Mouse (Mus musculus): ENCODE measurements around the gene Pwp2. TPM values are rescaled to one million over a fixed set of nuclear protein-coding genes. Genes with fewer than 3 reads are reported as not detected.

The Pwp2 gene
- total and polyA plus RNA-seq, 3 experiments: 49.6 to 91.5 (median 62.4) TPM

GRCm38 (mm10) chr10:78167333-78167732 is 17.6 kb downstream of the Pwp2 start:
- no peaks in the 10 kb centered on the region for H3K27me3 ChIP-seq (ENCODE audit: control insufficient read depth in 1 of 2, insufficient read depth in 2 of 2, low read length in 2 of 2)
- no peak overlapping the region for H3K27ac ChIP-seq (ENCODE audit: control insufficient read depth, low read depth, low read length)
- H3K4me1 ChIP-seq (ENCODE audit: control insufficient read depth in 1 of 2, insufficient read depth in 2 of 2, low read length in 2 of 2): peaks cover 0 to 16% of the 10 kb centered on the region in 2 experiments; a peak in 2 of 4 replicates
- H3K36me3 ChIP-seq (ENCODE audit: control insufficient read depth in 1 of 2, insufficient read depth in 2 of 2, low read length in 2 of 2): peaks cover 0 to 9% of the 10 kb centered on the region in 2 experiments; a peak in 3 of 4 replicates
- H3K9ac ChIP-seq (ENCODE audit: control insufficient read depth, low read depth, low read length, poor library complexity, severe bottlenecking): no peak overlapping the region
- H3K4me3 ChIP-seq (ENCODE audit: control insufficient read depth in 1 of 2, insufficient read depth in 1 of 2, low read depth in 2 of 2, low read length in 2 of 2): no peak overlapping the region
- DNase-seq (ENCODE audit: low read depth, low spot score): no peak
- H3K9me3 ChIP-seq (replicated peaks; ENCODE audit: insufficient read depth, low read length): no peaks in the 10 kb centered on the region
- peaks cover 5% of the 10 kb centered on the region; the same call in 1 of the 2 replicates for H3K79me2 ChIP-seq (ENCODE audit: control insufficient read depth, insufficient read depth, low read length, poor library complexity)
- TF ChIP-seq ZC3H11A (IDR thresholded peaks at IDR 0.05; ENCODE audit: low read depth, low read length): no peak
- no peak for TF ChIP-seq RAD21 (IDR thresholded peaks at IDR 0.05; ENCODE audit: low read depth, low read length)
- TF ChIP-seq GATA1 (IDR thresholded peaks at IDR 0.05; ENCODE audit: low read depth, low read length): no peak
- TF ChIP-seq GABPA (IDR thresholded peaks at IDR 0.05; ENCODE audit: low read depth, low read length): no peak
- no peak for TF ChIP-seq MAFK (IDR thresholded peaks at IDR 0.05; ENCODE audit: borderline replicate concordance, low read depth, low read length)
- TF ChIP-seq USF2 (IDR thresholded peaks at IDR 0.05; ENCODE audit: borderline replicate concordance in 1 of 2, insufficient read depth in 1 of 2, low read depth in 1 of 2, low read length in 2 of 2): no peak
- no peak for TF ChIP-seq EP300 (IDR thresholded peaks at IDR 0.05; ENCODE audit: low read depth in 1 of 2, low read length in 2 of 2)
- TF ChIP-seq HCFC1 (IDR thresholded peaks at IDR 0.05; ENCODE audit: low read depth, low read length): no peak
- TF ChIP-seq TBP (IDR thresholded peaks at IDR 0.05; ENCODE audit: low read depth, low read length): no peak
- TF ChIP-seq MXI1 (IDR thresholded peaks at IDR 0.05; ENCODE audit: low read depth, low read length): no peak
- TF ChIP-seq MEF2A (IDR thresholded peaks at IDR 0.05; ENCODE audit: extremely low read depth, insufficient replicate concordance, low read depth, low read length, poor library complexity, severe bottlenecking): no peak
- no peak for TF ChIP-seq ELF1 (IDR thresholded peaks at IDR 0.05; ENCODE audit: low read depth, low read length)
- TF ChIP-seq MAZ (IDR thresholded peaks at IDR 0.05; ENCODE audit: low read depth, low read length): no peak
- no peak for TF ChIP-seq USF1 (IDR thresholded peaks at IDR 0.05; ENCODE audit: low read depth, low read length)
- no peak for TF ChIP-seq JUND (IDR thresholded peaks at IDR 0.05; ENCODE audit: low read depth, low read length)
- TF ChIP-seq ETS1 (IDR thresholded peaks at IDR 0.05; ENCODE audit: low read depth, low read length): no peak
- no peak for TF ChIP-seq ZNF384 (IDR thresholded peaks at IDR 0.05; ENCODE audit: low read depth, low read length)

- H3K9ac ChIP-seq (ENCODE audit: control insufficient read depth, low read depth, low read length, poor library complexity, severe bottlenecking): no peak overlapping the region
- no peak overlapping the region for H3K27ac ChIP-seq (ENCODE audit: control insufficient read depth, low read depth, low read length)
- H3K4me3 ChIP-seq (ENCODE audit: control insufficient read depth in 1 of 2, insufficient read depth in 1 of 2, low read depth in 2 of 2, low read length in 2 of 2): no peak overlapping the region
- peaks cover 5% of the 10 kb centered on the region; the same call in 1 of the 2 replicates for H3K79me2 ChIP-seq (ENCODE audit: control insufficient read depth, insufficient read depth, low read length, poor library complexity)
- no peaks in the 10 kb centered on the region for H3K9me3 ChIP-seq (replicated peaks; ENCODE audit: insufficient read depth, low read length)
- H3K27me3 ChIP-seq (ENCODE audit: control insufficient read depth in 1 of 2, insufficient read depth in 2 of 2, low read length in 2 of 2): no peaks in the 10 kb centered on the region
- peaks cover 0 to 9% of the 10 kb centered on the region in 2 experiments; a peak in 2 of 4 replicates for H3K36me3 ChIP-seq (ENCODE audit: control insufficient read depth in 1 of 2, insufficient read depth in 2 of 2, low read length in 2 of 2)
- H3K4me1 ChIP-seq (ENCODE audit: control insufficient read depth in 1 of 2, insufficient read depth in 2 of 2, low read length in 2 of 2): peaks cover 0 to 16% of the 10 kb centered on the region in 2 experiments; a peak in 2 of 4 replicates
- no peak for TF ChIP-seq MYC (IDR thresholded peaks at IDR 0.05; ENCODE audit: low read depth, low read length)
- TF ChIP-seq NELFE (IDR thresholded peaks at IDR 0.05; ENCODE audit: low read depth, low read length): no peak
- no peak for TF ChIP-seq GABPA (IDR thresholded peaks at IDR 0.05; ENCODE audit: low read depth, low read length)
- no peak for TF ChIP-seq HCFC1 (IDR thresholded peaks at IDR 0.05; ENCODE audit: low read depth, low read length)
- TF ChIP-seq EP300 (IDR thresholded peaks at IDR 0.05; ENCODE audit: low read depth in 1 of 2, low read length in 2 of 2): no peak
- TF ChIP-seq RCOR1 (IDR thresholded peaks at IDR 0.05; ENCODE audit: low read depth, low read length): no peak
- no peak for TF ChIP-seq TCF12 (IDR thresholded peaks at IDR 0.05; ENCODE audit: low read depth, low read length)
- TF ChIP-seq MYB (IDR thresholded peaks at IDR 0.05; ENCODE audit: low read depth, low read length): no peak
- no peak for TF ChIP-seq ETS1 (IDR thresholded peaks at IDR 0.05; ENCODE audit: low read depth, low read length)
- no peak for TF ChIP-seq ZNF384 (IDR thresholded peaks at IDR 0.05; ENCODE audit: low read depth, low read length)
- no peak for TF ChIP-seq BHLHE40 (IDR thresholded peaks at IDR 0.05; ENCODE audit: borderline replicate concordance, low read depth, low read length)
- no peak for TF ChIP-seq USF1 (IDR thresholded peaks at IDR 0.05; ENCODE audit: low read depth, low read length)
- DNase-seq (ENCODE audit: low read depth, low spot score): no peak
These were observed 19.5 kb downstream of the Pwp2 start for GRCm38 (mm10) chr10:78165256-78166005.

Measured in MEL (cell line).